In the genomic region with DNA sequence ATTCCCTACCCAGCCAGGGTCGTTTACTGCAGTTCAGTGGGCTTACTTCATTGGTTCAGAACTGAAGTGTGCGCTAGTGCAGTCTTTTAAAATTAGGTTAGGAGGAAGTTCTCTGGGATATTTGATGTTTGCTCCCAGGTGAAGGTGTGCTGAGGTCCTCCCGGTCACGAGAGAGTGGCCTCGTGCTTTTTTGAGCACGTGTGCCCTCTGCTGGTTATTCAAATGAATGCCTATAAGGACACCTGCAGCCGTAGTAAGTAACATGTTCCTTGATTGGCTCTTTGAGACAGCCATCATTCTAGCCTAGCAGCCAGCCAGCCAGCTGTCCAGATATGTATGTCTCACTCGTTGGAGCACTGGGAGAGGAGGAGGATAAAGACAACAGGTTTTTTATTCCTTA, we compare ENCODE assay signal across 9 mouse cellular contexts. TPM values are rescaled to one million over a fixed set of nuclear protein-coding genes. Genes with fewer than 3 reads are reported as not detected.
DNase-seq lines count a peak whose midpoint lies in the region; ATAC-seq lines count a peak whose summit lies in the region.
"Had no signal": no experiment of that assay in that cellular context is flagged by ENCODE, and none has a peak within 500 bp of the region (broad histone marks: within the 10 kb centered on the region; RNA-seq: fewer than 3 reads in every experiment).

No protein-coding gene starts in this region.

- H3K9me3 ChIP-seq in kidney, embryonic 15.5 days (replicated peaks), result no peaks in the 10 kb centered on the region
- H3K9me3 ChIP-seq in midbrain, embryonic 12.5 days, result no peaks in the 10 kb centered on the region
- H3K9me3 ChIP-seq: megakaryocyte, embryonic 14.5 days had no signal

- H3K27me3 ChIP-seq in kidney, embryonic 15.5 days, result 0 out of 2 replicates have a peak, but pooled peaks cover 7% of the 10 kb centered on the region
- H3K27me3 ChIP-seq in midbrain, embryonic 12.5 days, result peaks cover 5% of the 10 kb centered on the region; the same call in 1 of the 2 replicates

- H3K27ac ChIP-seq in kidney, embryonic 15.5 days, result no peak overlapping the region
- H3K27ac ChIP-seq in midbrain, embryonic 12.5 days (replicated peaks), result no peak overlapping the region

- DNase-seq in kidney, adult 11 months, result peak; percentile 53
- DNase-seq in T-cell, adult 2 months (ENCODE audit: low spot score), result peak; percentile 56
- peak; percentile 60 to 68 for DNase-seq in cerebellum, postnatal 36 days
- peak; percentile 41 to 46 for DNase-seq in heart, postnatal 36 days
- DNase-seq in layer of hippocampus, adult 11-12 months (ENCODE audit: low spot score), result peak; percentile 58
- DNase-seq in thymus, postnatal 14 days, result peak; percentile 70

- intact Hi-C loops in heart, postnatal 36 days (cut with DNase I), result loop anchor here (1.0 to 5.0 kb wide), 3 partner anchors 148 to 339 kb away; partner anchors contain the start of gene Npas2

- H3K9ac ChIP-seq in kidney, embryonic 15.5 days, result no peak overlapping the region
- H3K9ac ChIP-seq in midbrain, embryonic 12.5 days (replicated peaks), result no peak overlapping the region

- no peak for ATAC-seq in kidney, embryonic 15.5 days (replicated peaks; ENCODE audit: low FRiP score)
- 0 out of 2 replicates have a peak, but pooled peaks have one; percentile 41 for ATAC-seq in midbrain, embryonic 12.5 days (ENCODE audit: low FRiP score, low read depth)

- no peaks in the 10 kb centered on the region for H3K36me3 ChIP-seq in kidney, embryonic 15.5 days
- no peaks in the 10 kb centered on the region for H3K36me3 ChIP-seq in midbrain, embryonic 12.5 days

- H3K4me3 ChIP-seq in kidney, embryonic 15.5 days (replicated peaks), result no peak overlapping the region
- H3K4me3 ChIP-seq in midbrain, embryonic 12.5 days, result no peak overlapping the region
- H3K4me3 ChIP-seq: megakaryocyte, embryonic 14.5 days had no signal

- H3K4me2 ChIP-seq in kidney, embryonic 15.5 days, result no peak overlapping the region
- no peak overlapping the region for H3K4me2 ChIP-seq in midbrain, embryonic 12.5 days (replicated peaks)

- H3K4me1 ChIP-seq in kidney, embryonic 15.5 days, result 0 out of 2 replicates have a peak, but pooled peaks cover 3% of the 10 kb centered on the region
- 0 out of 2 replicates have a peak, but pooled peaks cover 3% of the 10 kb centered on the region for H3K4me1 ChIP-seq in midbrain, embryonic 12.5 days

- 19% methylated on average over 8 of the region's 8 CpGs for WGBS in kidney, embryonic 15.5 days
- 33% methylated on average over 8 of the region's 8 CpGs for WGBS in midbrain, embryonic 12.5 days

RNA-seq across cellular contexts. Expression of gene Rpl31, which starts 27.0 kb away (rescaled TPM):
- polyA plus RNA-seq in kidney, embryonic 15.5 days (2015; fragmentation: Nextera tagmentation; extraction: Ambion mirVana), result 579 and 581 TPM in 2 replicates
- 100 to 1,000 TPM; 517 to 581 TPM for total RNA-seq in heart, postnatal 36 days (2021)
- polyA plus RNA-seq in midbrain, embryonic 12.5 days (2016; fragmentation: Nextera tagmentation; extraction: Ambion mirVana), result 371 and 423 TPM in 2 replicates
